Mouse (Mus musculus) layer of hippocampus, adult 2 months (tissue): ENCODE data around the gene Col25a1. TPM values are rescaled to one million over a fixed set of nuclear protein-coding genes. Genes with fewer than 3 reads are reported as not detected.

Experiments used
- DNase-seq, 2 experiments: peaks; one replicate each; pipeline ENCODE4 v3.0.0; 2022; ENCODE audit warnings: low spot score in 2 of 2
- H3K27ac ChIP-seq: fragments of 200-600 bp; 2 replicates; pipeline ENCODE4 v1.8.1; 2022
- H3K4me3 ChIP-seq: fragments of 200-600 bp; 2 replicates; pipeline ENCODE4 v1.8.1; 2022; ENCODE audit warnings: mild to moderate bottlenecking
- CTCF ChIP-seq: fragments of 200-600 bp; conservative IDR thresholded peaks from 2 replicates; pipeline ENCODE4 v1.8.1; 2022; ENCODE audit warnings: antibody characterized with exemption, mild to moderate bottlenecking, moderate library complexity
- total RNA-seq, 2 experiments: library from RNA; stranded (reverse); gene quantifications; 2 replicates each; pipeline ENCODE4 v1.2.3; 2021

Gene Col25a1
- total RNA-seq, 2 experiments from 2014 or later: 75.1 to 77.8 TPM

DNA sequence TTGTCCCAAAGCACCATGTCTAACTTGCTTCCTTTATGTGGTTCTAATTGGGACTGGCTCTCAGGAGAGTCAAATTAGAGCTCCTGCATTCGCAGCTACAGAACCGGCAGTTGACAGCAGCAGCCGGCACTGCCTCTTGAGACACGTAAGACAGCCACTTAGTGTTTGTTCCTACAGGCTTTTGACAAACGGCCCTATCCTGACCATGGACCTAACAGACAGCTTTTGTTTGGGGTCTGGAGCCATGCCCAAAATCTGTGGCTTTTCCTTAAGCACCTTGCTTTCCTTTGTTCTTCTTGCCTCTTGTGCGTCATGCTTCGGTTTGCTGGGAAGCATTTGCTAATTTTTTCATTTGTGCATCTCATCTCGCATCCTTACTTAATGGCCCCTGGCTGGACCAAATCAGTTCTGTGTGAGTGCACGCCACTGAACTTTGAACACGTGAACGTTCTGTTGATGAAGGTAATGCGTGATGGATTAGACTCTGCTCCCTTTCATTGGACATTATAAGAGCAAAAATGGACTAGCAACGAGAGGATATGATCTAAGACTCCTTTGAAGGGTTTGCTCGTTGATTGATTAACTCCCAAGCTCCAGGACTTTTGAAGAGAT, 179.5 kb downstream of the Col25a1 start:
- no peak overlapping the region for H3K27ac ChIP-seq
- H3K4me3 ChIP-seq: no peak overlapping the region
- TF ChIP-seq CTCF: no peak
- no peak for DNase-seq

- DNase-seq: no peak
- no peak overlapping the region; the same call in 1 of the 2 replicates for H3K27ac ChIP-seq
Measured at GRCm38 (mm10) chr3:130313246-130313645, 181.9 kb downstream of the Col25a1 start.

GRCm38 (mm10) chr3:130327039-130328015, 196.0 kb downstream of the Col25a1 start:
- H3K4me3 ChIP-seq: no peak overlapping the region
- no peak overlapping the region for H3K27ac ChIP-seq
- DNase-seq: no peak
- TF ChIP-seq CTCF: no peak

More at GRCm38 (mm10) chr3:130313246-130313645, 181.9 kb downstream of the Col25a1 start:
- no peak overlapping the region for H3K4me3 ChIP-seq
- no peak for TF ChIP-seq CTCF

DNA sequence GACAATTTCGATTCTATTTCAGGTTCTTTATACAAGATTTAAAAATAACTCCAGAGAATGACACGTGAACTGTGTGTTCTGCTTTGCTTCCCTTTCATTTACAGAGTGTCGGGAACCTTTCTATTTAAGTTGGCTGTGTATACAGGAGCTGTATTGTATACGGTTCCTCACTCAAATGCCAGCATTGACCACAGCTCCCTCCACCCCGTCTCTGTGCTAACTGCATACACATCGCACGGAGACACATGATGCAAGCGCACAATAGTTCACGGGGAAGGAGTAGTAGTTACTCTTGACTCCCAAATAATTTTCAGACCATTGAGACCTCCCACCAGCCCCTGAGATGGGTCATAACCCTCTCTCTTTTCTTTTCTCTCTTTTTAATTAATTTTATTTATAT, 197.6 kb downstream of the Col25a1 start:
- H3K4me3 ChIP-seq: no peak overlapping the region
- no peak for TF ChIP-seq CTCF
- H3K27ac ChIP-seq: no peak overlapping the region
- DNase-seq: no peak

GRCm38 (mm10) chr3:130329833-130330555, 198.7 kb downstream of the Col25a1 start:
- TF ChIP-seq CTCF: no peak
- DNase-seq: no peak
- Histone ChIP-seq H3K4me3 (no peak overlapping the region), H3K27ac (no peak overlapping the region)

- Histone ChIP-seq H3K27ac (no peak overlapping the region), H3K4me3 (no peak overlapping the region)
- no peak for TF ChIP-seq CTCF
- DNase-seq: no peak
Measured at GRCm38 (mm10) chr3:130330556-130330950, 199.3 kb downstream of the Col25a1 start.

DNA sequence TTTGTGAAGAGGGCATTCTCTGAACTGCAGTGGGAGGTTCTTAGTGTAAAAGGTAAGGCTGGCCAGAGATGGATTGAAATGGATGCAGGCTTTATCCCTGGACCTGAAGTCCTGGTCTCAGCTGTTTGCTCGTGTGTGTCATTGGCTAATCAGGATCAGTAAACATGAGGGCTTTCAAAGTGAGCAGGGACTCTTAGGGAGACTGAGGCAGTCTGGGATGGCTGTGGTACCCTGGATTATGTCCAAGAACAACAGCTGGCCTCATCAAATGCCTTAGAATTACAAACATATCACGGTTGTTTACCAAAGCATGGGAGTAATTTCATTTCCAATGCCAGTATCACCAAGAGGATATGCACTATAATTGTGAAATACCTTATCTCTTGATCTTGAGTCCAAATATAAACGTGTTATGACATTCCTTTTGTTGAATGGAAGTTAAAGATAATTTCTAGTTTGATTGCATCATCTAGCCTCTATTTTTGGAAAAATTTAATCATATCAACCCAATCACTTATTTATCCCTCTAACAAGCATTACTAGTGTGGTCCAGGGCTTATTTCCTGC, 201.1 kb downstream of the Col25a1 start:
- no peak for DNase-seq
- Histone ChIP-seq H3K27ac (no peak overlapping the region), H3K4me3 (no peak overlapping the region)
- no peak for TF ChIP-seq CTCF

DNA sequence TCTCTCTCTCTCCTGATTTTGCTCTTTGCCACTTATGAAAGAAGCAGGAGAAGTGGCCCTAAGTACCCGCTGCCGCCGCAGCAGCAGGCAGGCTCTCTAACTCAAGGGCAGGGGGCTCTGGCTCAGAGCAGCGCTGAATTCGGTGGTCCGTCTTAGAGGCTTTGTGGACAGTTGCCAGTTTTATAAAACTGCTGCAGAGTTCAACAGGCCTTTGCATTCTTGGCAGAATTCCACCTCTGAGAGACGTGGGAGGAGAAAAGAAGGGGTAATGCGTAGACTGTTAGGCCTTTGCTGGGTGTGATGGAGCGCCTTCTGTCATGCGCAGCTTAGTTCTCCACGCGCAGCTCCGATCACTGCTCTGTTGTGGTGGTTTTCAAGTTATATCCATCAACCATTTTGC, 206.6 kb downstream of the Col25a1 start:
- no peak for TF ChIP-seq CTCF

DNA sequence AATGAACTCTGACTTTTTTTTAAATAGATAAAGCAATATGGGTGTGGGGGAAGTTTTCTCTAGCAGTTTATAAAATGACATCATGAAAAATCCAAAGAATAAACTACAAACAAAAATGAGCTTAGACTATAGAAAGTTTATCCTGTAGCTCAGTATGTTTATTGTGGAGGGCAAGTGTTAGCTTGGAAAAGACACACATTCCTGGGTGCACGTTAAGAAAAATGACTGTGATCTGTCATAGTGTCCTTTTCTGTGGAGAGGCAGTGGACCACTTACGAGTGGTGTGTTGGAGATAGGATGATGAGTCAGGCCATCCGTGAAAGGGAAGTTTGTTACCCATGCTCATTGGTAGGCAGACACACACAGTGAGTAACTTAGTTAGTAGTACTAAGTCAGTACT, 207.1 kb downstream of the Col25a1 start:
- TF ChIP-seq CTCF: no peak
- H3K27ac ChIP-seq: peak overlapping the region; percentile 56
- no peak overlapping the region; the same call in 1 of the 2 replicates for H3K4me3 ChIP-seq
- no peak for DNase-seq

More for the DNA sequence above, 206.6 kb downstream of the Col25a1 start:
- peak overlapping the region; percentile 56 for H3K27ac ChIP-seq
- DNase-seq: peak; percentile 21 to 47
- H3K4me3 ChIP-seq: peak overlapping the region; percentile 37

GRCm38 (mm10) chr3:130350161-130350560, 218.9 kb downstream of the Col25a1 start:
- no peak for TF ChIP-seq CTCF
- Histone ChIP-seq H3K4me3 (no peak overlapping the region), H3K27ac (0 out of 2 replicates have a peak overlapping the region, but pooled peaks have one; percentile 19)
- no peak for DNase-seq

- Histone ChIP-seq H3K27ac (no peak overlapping the region), H3K4me3 (no peak overlapping the region)
- TF ChIP-seq CTCF: no peak
- no peak for DNase-seq
Measured at GRCm38 (mm10) chr3:130354399-130355039, 223.2 kb downstream of the Col25a1 start.

- DNase-seq: peak; percentile 12 to 46
- Histone ChIP-seq H3K4me3 (no peak overlapping the region), H3K27ac (peak overlapping the region; percentile 76)
- no peak for TF ChIP-seq CTCF
Measured at GRCm38 (mm10) chr3:130356575-130357173, 225.4 kb downstream of the Col25a1 start.
